7 mouse cellular contexts compared by ENCODE assay signal in genomic region chr2:165878907-165879361, GRCm38 (mm10). TPM values are rescaled to one million over a fixed set of nuclear protein-coding genes. Genes with fewer than 3 reads are reported as not detected.
A peak's percentile ranks its signal among the peaks of the same experiment; 100 is the strongest.
DNase-seq lines count a peak whose midpoint lies in the region; ATAC-seq and TF ChIP-seq lines count a peak whose summit lies in the region.

No protein-coding gene starts in this region.

- no peak for TF ChIP-seq CTCF in liver, adult 2 months (IDR thresholded peaks at IDR 0.05; ENCODE audit: low read depth, low read length)
- no peak for TF ChIP-seq CTCF in kidney, postnatal 0 days (IDR thresholded peaks at IDR 0.05; ENCODE audit: low read depth)
- no peak for TF ChIP-seq CTCF in small intestine, adult 2 months (IDR thresholded peaks at IDR 0.05; ENCODE audit: extremely low read depth, insufficient read length, insufficient replicate concordance, low read depth, low read length)

- no peaks in the 10 kb centered on the region for H3K27me3 ChIP-seq in liver, adult 2 months (ENCODE audit: control insufficient read depth, insufficient read depth, low read length)
- no peaks in the 10 kb centered on the region for H3K27me3 ChIP-seq in forebrain, embryonic 11.5 days (ENCODE audit: control insufficient read depth, insufficient read depth, low read length)
- H3K27me3 ChIP-seq in kidney, postnatal 0 days (ENCODE audit: insufficient read depth, low read length) = no peaks in the 10 kb centered on the region
- no peaks in the 10 kb centered on the region for H3K27me3 ChIP-seq in small intestine, adult 2 months (ENCODE audit: control insufficient read depth, insufficient read depth, low read length)

- WGBS in liver, adult 2 months = 69% methylated on average over 8 of the region's 8 CpGs
- 25% methylated on average over 8 of the region's 8 CpGs for WGBS in forebrain, embryonic 11.5 days
- 21% methylated on average over 8 of the region's 8 CpGs for WGBS in kidney, postnatal 0 days
- 64% methylated on average over 8 of the region's 8 CpGs for WGBS in small intestine, adult 2 months

- peaks cover 3% of the 10 kb centered on the region; the same call in 1 of the 2 replicates for H3K36me3 ChIP-seq in liver, adult 2 months (ENCODE audit: control insufficient read depth, insufficient read depth, low read length)
- H3K36me3 ChIP-seq in forebrain, embryonic 11.5 days (ENCODE audit: control insufficient read depth, insufficient read depth, low read length) = no peaks in the 10 kb centered on the region; the same call in 1 of the 2 replicates
- H3K36me3 ChIP-seq in kidney, postnatal 0 days (ENCODE audit: insufficient read depth, low read length) = 0 out of 2 replicates have a peak, but pooled peaks cover 2% of the 10 kb centered on the region
- H3K36me3 ChIP-seq in small intestine, adult 2 months (ENCODE audit: control insufficient read depth, insufficient read depth, low read length) = peaks cover 12% of the 10 kb centered on the region

- no peak for DNase-seq in liver, adult 2 months (ENCODE audit: extremely low read depth, low read depth, low spot score)
- DNase-seq in liver = no peak
- no peak for DNase-seq in forebrain, embryonic 11.5 days (ENCODE audit: low spot score)
- peak; percentile 28 for DNase-seq in kidney, postnatal 0 days (ENCODE audit: low spot score)

- H3K9me3 ChIP-seq in forebrain, embryonic 11.5 days (ENCODE audit: control insufficient read depth, low read length) = no peaks in the 10 kb centered on the region
- no peaks in the 10 kb centered on the region for H3K9me3 ChIP-seq in kidney, postnatal 0 days (replicated peaks; ENCODE audit: low read length)

- H3K4me1 ChIP-seq in liver, adult 2 months (ENCODE audit: control insufficient read depth, insufficient read depth, low read length) = peaks cover 54% of the 10 kb centered on the region
- H3K4me1 ChIP-seq in forebrain, embryonic 11.5 days (replicated peaks; ENCODE audit: control insufficient read depth, insufficient read depth, low read length) = peaks cover 82% of the 10 kb centered on the region
- H3K4me1 ChIP-seq in kidney, postnatal 0 days (replicated peaks; ENCODE audit: insufficient read depth, low read length) = peaks cover 94% of the 10 kb centered on the region
- peaks cover 67% of the 10 kb centered on the region for H3K4me1 ChIP-seq in small intestine, adult 2 months (ENCODE audit: control insufficient read depth, insufficient read depth, insufficient read length, low read length)

- H3K4me2 ChIP-seq in forebrain, embryonic 11.5 days (ENCODE audit: low read depth, low read length, severe bottlenecking) = peak overlapping the region; percentile 72
- H3K4me2 ChIP-seq in kidney, postnatal 0 days (ENCODE audit: low read length) = peak overlapping the region; percentile 40; the same call in 1 of the 2 replicates

- TF ChIP-seq POLR2A in liver, adult 2 months (IDR thresholded peaks at IDR 0.05; ENCODE audit: extremely low read depth, insufficient read depth, low read length) = no peak
- TF ChIP-seq POLR2A in small intestine, adult 2 months (IDR thresholded peaks at IDR 0.05; ENCODE audit: low read depth, low read length) = no peak

- peak overlapping the region; percentile 32 for H3K27ac ChIP-seq in liver, adult 2 months (replicated peaks; ENCODE audit: insufficient read depth, low read depth, low read length)
- H3K27ac ChIP-seq in forebrain, embryonic 11.5 days (ENCODE audit: low read depth, low read length) = peak overlapping the region; percentile 100; the same call in 1 of the 2 replicates
- H3K27ac ChIP-seq in kidney, postnatal 0 days = peak overlapping the region; percentile 100
- peak overlapping the region; percentile 52 for H3K27ac ChIP-seq in small intestine, adult 2 months (ENCODE audit: insufficient read depth, low read depth, low read length)

- peaks cover 44% of the 10 kb centered on the region; the same call in 1 of the 2 replicates for H3K79me2 ChIP-seq in liver, adult 2 months (ENCODE audit: control insufficient read depth, insufficient read depth, low read length)

- 0 out of 2 replicates have a peak overlapping the region, but pooled peaks have one; percentile 13 for H3K9ac ChIP-seq in liver, adult 2 months (ENCODE audit: low read depth, low read length)
- H3K9ac ChIP-seq in forebrain, embryonic 11.5 days (ENCODE audit: low read length) = peak overlapping the region; percentile 68
- peak overlapping the region; percentile 44; the same call in 1 of the 2 replicates for H3K9ac ChIP-seq in kidney, postnatal 0 days (ENCODE audit: low read depth, low read length)

- H3K4me3 ChIP-seq in liver, adult 2 months (ENCODE audit: insufficient read depth, low read depth, low read length) = no peak overlapping the region
- peak overlapping the region; percentile 9 for H3K4me3 ChIP-seq in forebrain, embryonic 11.5 days (ENCODE audit: low read depth, low read length)
- H3K4me3 ChIP-seq in kidney, postnatal 0 days (replicated peaks; ENCODE audit: low read depth, low read length) = no peak overlapping the region
- no peak overlapping the region for H3K4me3 ChIP-seq in small intestine, adult 2 months (ENCODE audit: low read depth, low read length)

- ATAC-seq in forebrain, embryonic 11.5 days (replicated peaks; ENCODE audit: low FRiP score) = no peak
- ATAC-seq in kidney, postnatal 0 days (replicated peaks; ENCODE audit: low FRiP score, low read depth) = no peak
- no peak for ATAC-seq in erythroblast, adult 5-6 weeks (replicated peaks; ENCODE audit: low FRiP score, poor library complexity, severe bottlenecking)
- ATAC-seq in erythroid progenitor cell, adult 5-6 weeks (replicated peaks; ENCODE audit: low FRiP score, poor library complexity, severe bottlenecking) = no peak

RNA-seq across cellular contexts. Expression of gene Zmynd8, which starts 19.9 kb away (rescaled TPM):
- 10.0 and 10.8 TPM in 2 replicates for total RNA-seq in liver, adult 2 months (2014; rRNA removed)
- 6.4 and 7.8 TPM in 2 replicates for polyA plus RNA-seq in liver, adult 2 months (2012; rRNA removed)
- polyA plus RNA-seq in forebrain, embryonic 11.5 days (2014; fragmentation: Nextera tagmentation; extraction: Ambion mirVana) = 54.3 and 61.5 TPM in 2 replicates
- 39.6 and 41.7 TPM in 2 replicates for polyA plus RNA-seq in kidney, postnatal 0 days (2015; fragmentation: Nextera tagmentation; extraction: Ambion mirVana)
- polyA plus RNA-seq in small intestine, adult 2 months (2012; rRNA removed) = 9.7 and 17.4 TPM in 2 replicates
- total RNA-seq in erythroblast, adult 5-6 weeks (2015; ENCODE audit: low replicate concordance) = 60.1 and 81.1 TPM in 2 replicates
- 83.9 and 95.3 TPM in 2 replicates for total RNA-seq in erythroblast, adult 5-6 weeks (2017; ENCODE audit: low replicate concordance)
- total RNA-seq in erythroid progenitor cell, adult 5-6 weeks (2015; ENCODE audit: low replicate concordance) = 55.3 and 129 TPM in 2 replicates
- 59.5 and 85.9 TPM in 2 replicates for total RNA-seq in erythroid progenitor cell, adult 5-6 weeks (2017; ENCODE audit: low replicate concordance)

Comparison
In these comparisons a context has a peak if more than half of its experiments do, and no peak if none do; other contexts are left out.
1. H3K27ac ChIP-seq: peak in every context shown above with its lines; median percentile 100 in forebrain, embryonic 11.5 days; 100 in kidney, postnatal 0 days; 52 in small intestine, adult 2 months; 32 in liver, adult 2 months.
2. H3K9ac ChIP-seq: peak in every context shown above with its lines; median percentile 68 in forebrain, embryonic 11.5 days; 44 in kidney, postnatal 0 days; 13 in liver, adult 2 months.